13 mouse cellular contexts compared by ENCODE assay signal in genomic region chr1:185200571-185201395, GRCm38 (mm10). TPM values are rescaled to one million over a fixed set of nuclear protein-coding genes. Genes with fewer than 3 reads are reported as not detected.
A peak's percentile ranks its signal among the peaks of the same experiment; 100 is the strongest.
DNase-seq lines count a peak whose midpoint lies in the region; ATAC-seq lines count a peak whose summit lies in the region.
"Had no signal": no experiment of that assay in that cellular context is flagged by ENCODE, and none has a peak within 500 bp of the region (broad histone marks: within the 10 kb centered on the region; RNA-seq: fewer than 3 reads in every experiment).

No protein-coding gene starts in this region.

- DNase-seq in cerebellum, postnatal 10 days = peak; percentile 10 to 11
- DNase-seq in neural tube, embryonic 11.5 days (ENCODE audit: low spot score) = peak; percentile 56
- no peak for DNase-seq in neural tube, embryonic 10.5 days (ENCODE audit: extremely low spot score, low spot score)
- DNase-seq in frontal cortex, adult 2 months (ENCODE audit: extremely low spot score in 1 of 2, low spot score in 1 of 2) = no peak
- DNase-seq: cerebellum, adult 9-11 months; gastrocnemius, postnatal 10 days; kidney, adult 9 months; lung, postnatal 36 days had no signal

- H3K9ac ChIP-seq in neural tube, embryonic 11.5 days (ENCODE audit: low read length) = no peak overlapping the region; the same call in none of the 2 replicates
- H3K9ac ChIP-seq in hindbrain, embryonic 12.5 days = no peak overlapping the region
- no peak overlapping the region; the same call in 1 of the 2 replicates for H3K9ac ChIP-seq in neural tube, embryonic 14.5 days (replicated peaks; ENCODE audit: low read depth, low read length)
- H3K9ac ChIP-seq in intestine, embryonic 16.5 days (ENCODE audit: low read depth, low read length) = no peak overlapping the region
- H3K9ac ChIP-seq: limb, embryonic 15.5 days had no signal

- no peaks in the 10 kb centered on the region for H3K36me3 ChIP-seq in neural tube, embryonic 11.5 days (ENCODE audit: control insufficient read depth, insufficient read depth, low read length)
- no peaks in the 10 kb centered on the region for H3K36me3 ChIP-seq in hindbrain, embryonic 12.5 days
- H3K36me3 ChIP-seq in neural tube, embryonic 14.5 days (ENCODE audit: control insufficient read depth, insufficient read depth, low read length) = no peaks in the 10 kb centered on the region
- no peaks in the 10 kb centered on the region for H3K36me3 ChIP-seq in intestine, embryonic 16.5 days (ENCODE audit: control insufficient read depth, insufficient read depth, low read length)
- H3K36me3 ChIP-seq: limb, embryonic 15.5 days had no signal

- H3K9me3 ChIP-seq in neural tube, embryonic 11.5 days (ENCODE audit: control insufficient read depth, low read length) = no peaks in the 10 kb centered on the region
- H3K9me3 ChIP-seq in hindbrain, embryonic 12.5 days (replicated peaks) = no peaks in the 10 kb centered on the region
- H3K9me3 ChIP-seq in neural tube, embryonic 14.5 days (ENCODE audit: control insufficient read depth, low read length) = no peaks in the 10 kb centered on the region
- no peaks in the 10 kb centered on the region for H3K9me3 ChIP-seq in intestine, embryonic 16.5 days (ENCODE audit: control insufficient read depth, low read length)
- H3K9me3 ChIP-seq: limb, embryonic 15.5 days had no signal

- no peak overlapping the region for H3K4me3 ChIP-seq in neural tube, embryonic 11.5 days (ENCODE audit: low read depth, low read length)
- no peak overlapping the region for H3K4me3 ChIP-seq in hindbrain, embryonic 12.5 days
- no peak overlapping the region for H3K4me3 ChIP-seq in neural tube, embryonic 14.5 days (ENCODE audit: low read depth, low read length)
- H3K4me3 ChIP-seq in intestine, embryonic 16.5 days (ENCODE audit: low read length) = no peak overlapping the region
- H3K4me3 ChIP-seq: limb, embryonic 15.5 days had no signal

- H3K4me2 ChIP-seq in neural tube, embryonic 11.5 days (ENCODE audit: low read depth) = no peak overlapping the region
- peak overlapping the region; percentile 34; the same call in 1 of the 2 replicates for H3K4me2 ChIP-seq in hindbrain, embryonic 12.5 days (replicated peaks)
- H3K4me2 ChIP-seq in neural tube, embryonic 14.5 days (ENCODE audit: low read depth, low read length) = peak overlapping the region; percentile 7; the same call in 1 of the 2 replicates
- no peak overlapping the region for H3K4me2 ChIP-seq in intestine, embryonic 16.5 days (ENCODE audit: low read depth, low read length)
- H3K4me2 ChIP-seq: limb, embryonic 15.5 days had no signal

- 47% methylated on average over 22 of the region's 22 CpGs for WGBS in neural tube, embryonic 11.5 days
- 37% methylated on average over 22 of the region's 22 CpGs for WGBS in hindbrain, embryonic 12.5 days
- 31% methylated on average over 22 of the region's 22 CpGs for WGBS in neural tube, embryonic 14.5 days
- 67% methylated on average over 22 of the region's 22 CpGs for WGBS in intestine, embryonic 16.5 days

- no peaks in the 10 kb centered on the region for H3K27me3 ChIP-seq in neural tube, embryonic 11.5 days (ENCODE audit: control insufficient read depth, insufficient read depth, low read length)
- H3K27me3 ChIP-seq in hindbrain, embryonic 12.5 days = no peaks in the 10 kb centered on the region
- no peaks in the 10 kb centered on the region for H3K27me3 ChIP-seq in neural tube, embryonic 14.5 days (ENCODE audit: control insufficient read depth, insufficient read depth, low read length)
- no peaks in the 10 kb centered on the region for H3K27me3 ChIP-seq in intestine, embryonic 16.5 days (replicated peaks; ENCODE audit: control insufficient read depth, insufficient read depth, low read length)
- H3K27me3 ChIP-seq: limb, embryonic 15.5 days had no signal

- no peak for ATAC-seq in cerebellum, adult (ENCODE audit: insufficient number of reproducible peaks, low FRiP score, low TSS enrichment)
- no peak for ATAC-seq in neural tube, embryonic 11.5 days (ENCODE audit: insufficient read depth, low FRiP score, low TSS enrichment)
- no peak for ATAC-seq in hindbrain, embryonic 12.5 days (ENCODE audit: low FRiP score)
- peak; percentile 28; the same call in 1 of the 2 replicates for ATAC-seq in neural tube, embryonic 14.5 days (ENCODE audit: low read depth)
- no peak for ATAC-seq in intestine, embryonic 16.5 days

- H3K27ac ChIP-seq in neural tube, embryonic 11.5 days (ENCODE audit: low read depth, low read length) = 0 out of 2 replicates have a peak overlapping the region, but pooled peaks have one; percentile 34
- H3K27ac ChIP-seq in hindbrain, embryonic 12.5 days = peak overlapping the region; percentile 58
- H3K27ac ChIP-seq in neural tube, embryonic 14.5 days (ENCODE audit: low read depth, low read length) = peak overlapping the region; percentile 28; the same call in 1 of the 2 replicates
- H3K27ac ChIP-seq in intestine, embryonic 16.5 days (ENCODE audit: low read length) = no peak overlapping the region
- H3K27ac ChIP-seq: limb, embryonic 15.5 days had no signal

- peaks cover 8% of the 10 kb centered on the region for H3K4me1 ChIP-seq in neural tube, embryonic 11.5 days (ENCODE audit: control insufficient read depth, insufficient read depth, low read length)
- H3K4me1 ChIP-seq in hindbrain, embryonic 12.5 days = peaks cover 26% of the 10 kb centered on the region
- H3K4me1 ChIP-seq in neural tube, embryonic 14.5 days (ENCODE audit: control insufficient read depth, insufficient read depth, low read length) = peaks cover 13% of the 10 kb centered on the region
- peaks cover 8% of the 10 kb centered on the region for H3K4me1 ChIP-seq in intestine, embryonic 16.5 days (ENCODE audit: control insufficient read depth, insufficient read depth, low read length)

RNA-seq across cellular contexts. Expression of gene Rab3gap2, which starts 3.1 kb away (rescaled TPM):
- 24.9 and 26.4 TPM in 2 replicates for polyA plus RNA-seq in neural tube, embryonic 11.5 days (2014; fragmentation: Nextera tagmentation; extraction: Ambion mirVana)
- polyA plus RNA-seq in hindbrain, embryonic 12.5 days (2016; fragmentation: Nextera tagmentation; extraction: Ambion mirVana) = 27.4 and 28.7 TPM in 2 replicates
- 31.5 and 34.9 TPM in 2 replicates for polyA plus RNA-seq in neural tube, embryonic 14.5 days (2014; fragmentation: Nextera tagmentation; extraction: Ambion mirVana)
- 25.4 and 27.3 TPM in 2 replicates for polyA plus RNA-seq in intestine, embryonic 16.5 days (2015; fragmentation: Nextera tagmentation; extraction: Ambion mirVana)
- 51.2 and 53.8 TPM in 2 replicates for polyA plus RNA-seq in frontal cortex, adult 2 months (2012; rRNA removed)

Comparison
In these comparisons a context has a peak if more than half of its experiments do, and no peak if none do; other contexts are left out.
1. DNase-seq: peak in cerebellum, postnatal 10 days (2 of 2) and neural tube, embryonic 11.5 days (single experiment); none in neural tube, embryonic 10.5 days (single experiment) and frontal cortex, adult 2 months (0 of 2).
2. H3K4me2 ChIP-seq: peak in hindbrain, embryonic 12.5 days (single experiment) and neural tube, embryonic 14.5 days (single experiment); none in neural tube, embryonic 11.5 days (single experiment) and intestine, embryonic 16.5 days (single experiment).